Mouse (Mus musculus) limb, embryonic 14.5 days (tissue): ENCODE results near the gene Nxnl1. TPM values are rescaled to one million over a fixed set of nuclear protein-coding genes. Genes with fewer than 3 reads are reported as not detected.
"Not testable (repeated sequence)": the region's sequence is repeated elsewhere in the genome, so short reads cannot be mapped to it uniquely, and the experiment has no call there.

Experiments
- ATAC-seq: fragments of 200-750 bp; cut with Nextera tagmentation; 2 replicates; pipeline ENCODE4 v1.8.0; 2017; ENCODE audit warnings: low read depth, moderate number of reproducible peaks, moderate TSS enrichment; ENCODE audit not compliant: low FRiP score
- DNase-seq: peaks from one replicate; pipeline ENCODE4 v3.0.0-alpha.2; 2015; ENCODE audit warnings: low spot score
- H3K27ac ChIP-seq: fragments of 300-500 bp; sonication (generic); replicated peaks from 2 replicates; pipeline ENCODE4 v1.5.1; 2014; ENCODE audit warnings: low read depth, mild to moderate bottlenecking, low read length, moderate library complexity, mixed read lengths
- H3K27me3 ChIP-seq: fragments of 300-500 bp; sonication (generic); 2 replicates; pipeline ENCODE4 v1.6.1; 2014; ENCODE audit warnings: low read length, mixed read lengths; ENCODE audit not compliant: control insufficient read depth, insufficient read depth
- H3K36me3 ChIP-seq: fragments of 300-500 bp; sonication (generic); 2 replicates; pipeline ENCODE4 v1.6.1; 2014; ENCODE audit warnings: mild to moderate bottlenecking, low read length, moderate library complexity, mixed read lengths; ENCODE audit not compliant: control insufficient read depth, insufficient read depth
- H3K4me1 ChIP-seq: fragments of 300-500 bp; sonication (generic); 2 replicates; pipeline ENCODE4 v1.6.1; 2014; ENCODE audit warnings: antibody characterized with exemption, low read length, mixed read lengths; ENCODE audit not compliant: control insufficient read depth, insufficient read depth
- H3K4me2 ChIP-seq: fragments of 300-500 bp; sonication (generic); replicated peaks from 2 replicates; pipeline ENCODE4 v1.6.1; 2014; ENCODE audit warnings: low read depth, mild to moderate bottlenecking, low read length, moderate library complexity; ENCODE audit not compliant: severe bottlenecking
- H3K4me3 ChIP-seq: fragments of 300-500 bp; sonication (generic); replicated peaks from 2 replicates; pipeline ENCODE4 v1.5.1; 2014; ENCODE audit warnings: low read length
- H3K9ac ChIP-seq: fragments of 300-500 bp; sonication (generic); 2 replicates; pipeline ENCODE4 v1.6.1; 2014; ENCODE audit warnings: mild to moderate bottlenecking, low read depth, low read length, moderate library complexity; ENCODE audit not compliant: severe bottlenecking
- H3K9me3 ChIP-seq: fragments of 300-500 bp; sonication (generic); 2 replicates; pipeline ENCODE4 v1.6.1; 2016; ENCODE audit warnings: low read length; ENCODE audit not compliant: control insufficient read depth
- POLR2A ChIP-seq: fragments of 200-500 bp; IDR thresholded peaks from 2 replicates; pipeline ENCODE4 v1.8.0; 2012; ENCODE audit warnings: inconsistent platforms, mild to moderate bottlenecking, moderate library complexity, borderline replicate concordance; ENCODE audit not compliant: insufficient read depth, insufficient read length; ENCODE audit errors: extremely low read depth
- WGBS: fragments of 180-500 bp; shearing (Covaris S2); extraction: QIAGEN DNeasy Blood & Tissue Kit; methylation state at CpG from one replicate; pipeline ENCODE4 v1.1.7; 2014; 5-methylcytosine and 5-hydroxymethylcytosine counted together
- polyA plus RNA-seq, 2 experiments: library from polyadenylated mRNA; depleted of rRNA in 1 of 2; stranded (reverse) in 1 of 2; unstranded in 1 of 2; fragments of >200 nt; fragmentation: Nextera tagmentation in 1 of 2; extraction: Ambion mirVana in 1 of 2; gene quantifications; 2 replicates each; pipeline versions ENCODE4 v1.2.1 to v1.2.3; 2012 to 2014

Gene Nxnl1
- polyA plus RNA-seq, 2 experiments = not detected

- ATAC-seq (no peak), DNase-seq (no peak)
- Histone ChIP-seq H3K9me3 (no peaks in the 10 kb centered on the region), H3K27ac (no peak overlapping the region), H3K36me3 (no peaks in the 10 kb centered on the region), H3K4me3 (no peak overlapping the region), H3K9ac (no peak overlapping the region), H3K27me3 (no peaks in the 10 kb centered on the region), H3K4me2 (no peak overlapping the region), H3K4me1 (peaks cover 10% of the 10 kb centered on the region; the same call in 1 of the 2 replicates)
- no peak for TF ChIP-seq POLR2A
- 21% methylated on average over 3 of the region's 3 CpGs for WGBS
Observed at GRCm38 (mm10) chr8:71534263-71534810, 32.1 kb downstream of the Nxnl1 start.

- H3K9ac ChIP-seq, H3K4me1 ChIP-seq, ATAC-seq, H3K9me3 ChIP-seq, H3K4me2 ChIP-seq, H3K4me3 ChIP-seq, H3K36me3 ChIP-seq, H3K27ac ChIP-seq: not testable (repeated sequence)
- 67% methylated on average over 5 of the region's 12 CpGs for WGBS
- DNase-seq = peak; percentile 20
- H3K27me3 ChIP-seq = peaks cover 12% of the 10 kb centered on the region
Observed at GRCm38 (mm10) chr8:71530735-71531467, 35.5 kb downstream of the Nxnl1 start.

- Histone ChIP-seq H3K4me2 (no peak overlapping the region), H3K27me3 (peaks cover 25% of the 10 kb centered on the region), H3K9me3 (no peaks in the 10 kb centered on the region), H3K9ac (no peak overlapping the region), H3K4me1 (peaks cover 5% of the 10 kb centered on the region; the same call in 1 of the 2 replicates), H3K36me3 (no peaks in the 10 kb centered on the region), H3K4me3 (no peak overlapping the region), H3K27ac (peak overlapping the region; percentile 48; the same call in 1 of the 2 replicates)
- TF ChIP-seq POLR2A = no peak
- 79% methylated on average over 11 of the region's 11 CpGs for WGBS
- DNase-seq = no peak
- ATAC-seq = no peak
Observed at GRCm38 (mm10) chr8:71528362-71529073, 37.9 kb downstream of the Nxnl1 start.

GRCm38 (mm10) chr8:71527162-71527870, 39.1 kb downstream of the Nxnl1 start:
- DNase-seq (peak; percentile 61), ATAC-seq (0 out of 2 replicates have a peak, but pooled peaks have one; percentile 31)
- Histone ChIP-seq H3K4me1 (peaks cover 5% of the 10 kb centered on the region; the same call in 1 of the 2 replicates), H3K4me3 (no peak overlapping the region), H3K27me3 (peaks cover 25% of the 10 kb centered on the region), H3K4me2 (no peak overlapping the region), H3K27ac (0 out of 2 replicates have a peak overlapping the region, but pooled peaks have one; percentile 33), H3K9me3 (no peaks in the 10 kb centered on the region), H3K9ac (no peak overlapping the region), H3K36me3 (no peaks in the 10 kb centered on the region)
- 43% methylated on average over 3 of the region's 3 CpGs for WGBS
- no peak for TF ChIP-seq POLR2A

- no peak for DNase-seq
- TF ChIP-seq POLR2A = no peak
Observed at GRCm38 (mm10) chr8:71526272-71526671, 40.1 kb downstream of the Nxnl1 start.

More at GRCm38 (mm10) chr8:71526272-71526671, 40.1 kb downstream of the Nxnl1 start:
- Histone ChIP-seq H3K9me3 (no peaks in the 10 kb centered on the region), H3K27ac (no peak overlapping the region), H3K4me2 (no peak overlapping the region), H3K27me3 (peaks cover 25% of the 10 kb centered on the region), H3K4me1 (peaks cover 5% of the 10 kb centered on the region; the same call in 1 of the 2 replicates), H3K36me3 (no peaks in the 10 kb centered on the region), H3K9ac (no peak overlapping the region), H3K4me3 (no peak overlapping the region)
- no peak for ATAC-seq
- WGBS = 9% methylated on average over 6 of the region's 6 CpGs
